Mouse (Mus musculus) intestine, embryonic 14.5 days (tissue): ENCODE results near the gene Ildr1. TPM values are rescaled to one million over a fixed set of nuclear protein-coding genes. Genes with fewer than 3 reads are reported as not detected.

Experiments
- ATAC-seq: fragments of 200-750 bp; cut with Nextera tagmentation; replicated peaks from 2 replicates; pipeline ENCODE4 v1.8.0; 2017; ENCODE audit warnings: low read depth, moderate number of reproducible peaks, moderate TSS enrichment, moderate library complexity; ENCODE audit not compliant: low FRiP score, low TSS enrichment
- DNase-seq: peaks from one replicate; pipeline ENCODE4 v3.0.0-alpha.2; 2018; ENCODE audit warnings: low spot score
- H3K27ac ChIP-seq: fragments of 300-500 bp; sonication (generic); 2 replicates; pipeline ENCODE4 v1.5.1; 2014; ENCODE audit warnings: low read depth, mild to moderate bottlenecking, control low read depth
- H3K27me3 ChIP-seq: fragments of 300-500 bp; sonication (generic); replicated peaks from 2 replicates; pipeline ENCODE4 v1.6.1; 2014; ENCODE audit warnings: low read length, control low read depth; ENCODE audit not compliant: control insufficient read depth, insufficient read depth
- H3K36me3 ChIP-seq: fragments of 300-500 bp; sonication (generic); 2 replicates; pipeline ENCODE4 v1.6.1; 2014; ENCODE audit warnings: low read length, control low read depth; ENCODE audit not compliant: control insufficient read depth, insufficient read depth
- H3K4me1 ChIP-seq: fragments of 300-500 bp; sonication (generic); replicated peaks from 2 replicates; pipeline ENCODE4 v1.6.1; 2014; ENCODE audit warnings: low read length, control low read depth, mixed read lengths; ENCODE audit not compliant: control insufficient read depth, insufficient read depth
- H3K4me2 ChIP-seq: fragments of 300-500 bp; sonication (generic); 2 replicates; pipeline ENCODE4 v1.6.1; 2014; ENCODE audit warnings: low read length
- H3K4me3 ChIP-seq: fragments of 300-500 bp; sonication (generic); 2 replicates; pipeline ENCODE4 v1.5.1; 2014; ENCODE audit warnings: low read depth, low read length, control low read depth, mixed read lengths
- H3K9ac ChIP-seq: fragments of 300-500 bp; sonication (generic); 2 replicates; pipeline ENCODE4 v1.6.1; 2014; ENCODE audit warnings: mild to moderate bottlenecking, low read length
- H3K9me3 ChIP-seq: fragments of 300-500 bp; sonication (generic); 2 replicates; pipeline ENCODE4 v1.6.1; 2016; ENCODE audit warnings: low read length, control low read depth; ENCODE audit not compliant: control insufficient read depth
- WGBS: fragments of 180-500 bp; shearing (Covaris S2); extraction: QIAGEN DNeasy Blood & Tissue Kit; methylation state at CpG from one replicate; pipeline ENCODE4 v1.1.7; 2014; 5-methylcytosine and 5-hydroxymethylcytosine counted together
- polyA plus RNA-seq: library from polyadenylated mRNA; unstranded; fragments of >200 nt; fragmentation: Nextera tagmentation; extraction: Ambion mirVana; gene quantifications from 2 replicates; pipeline ENCODE4 v1.2.1, GENCODE M21; 2014

The Ildr1 gene
- polyA plus RNA-seq, 1 experiment from 2014 or later = 5.9 TPM

- Histone ChIP-seq H3K9ac (no peak overlapping the region), H3K27ac (no peak overlapping the region), H3K4me3 (no peak overlapping the region), H3K36me3 (no peaks in the 10 kb centered on the region), H3K4me2 (no peak overlapping the region), H3K9me3 (no peaks in the 10 kb centered on the region), H3K27me3 (no peaks in the 10 kb centered on the region), H3K4me1 (no peaks in the 10 kb centered on the region)
- ATAC-seq (no peak), DNase-seq (no peak)
- 80% methylated on average over 2 of the region's 2 CpGs for WGBS
Measured at GRCm38 (mm10) chr16:36771244-36771643, 77.5 kb downstream of the Ildr1 start.

- H3K4me2 ChIP-seq = no peak overlapping the region
- ATAC-seq (no peak), DNase-seq (no peak)
- no peaks in the 10 kb centered on the region for H3K4me1 ChIP-seq
- H3K27me3 ChIP-seq = no peaks in the 10 kb centered on the region
- WGBS = 94% methylated on average over 3 of the region's 3 CpGs
- H3K36me3 ChIP-seq = no peaks in the 10 kb centered on the region
- no peak overlapping the region for H3K27ac ChIP-seq
- H3K4me3 ChIP-seq = no peak overlapping the region
- H3K9me3 ChIP-seq = no peaks in the 10 kb centered on the region
- no peak overlapping the region for H3K9ac ChIP-seq
Measured at GRCm38 (mm10) chr16:36771703-36772102, 77.9 kb downstream of the Ildr1 start.

- Histone ChIP-seq H3K9ac (no peak overlapping the region), H3K4me2 (no peak overlapping the region), H3K36me3 (no peaks in the 10 kb centered on the region), H3K27ac (no peak overlapping the region), H3K27me3 (no peaks in the 10 kb centered on the region), H3K4me3 (no peak overlapping the region), H3K4me1 (no peaks in the 10 kb centered on the region), H3K9me3 (no peaks in the 10 kb centered on the region)
- ATAC-seq (no peak), DNase-seq (no peak)
- WGBS = 81% methylated on average over 5 of the region's 5 CpGs
Measured at GRCm38 (mm10) chr16:36772996-36773395, 79.2 kb downstream of the Ildr1 start.

- DNase-seq (no peak), ATAC-seq (no peak)
- H3K9ac ChIP-seq = no peak overlapping the region
- H3K36me3 ChIP-seq = no peaks in the 10 kb centered on the region
- H3K4me1 ChIP-seq = no peaks in the 10 kb centered on the region
- 61% methylated on average over 6 of the region's 6 CpGs for WGBS
- no peak overlapping the region for H3K27ac ChIP-seq
- no peaks in the 10 kb centered on the region for H3K9me3 ChIP-seq
- no peak overlapping the region for H3K4me3 ChIP-seq
- H3K27me3 ChIP-seq = no peaks in the 10 kb centered on the region
- no peak overlapping the region for H3K4me2 ChIP-seq
Measured at GRCm38 (mm10) chr16:36775658-36776057, 81.9 kb downstream of the Ildr1 start.

Other genes starting within 250 kb of the Ildr1 start
- 0.52 and 0.53 TPM in 2 replicates for gene Stfa3, start 238.6 kb upstream of the Ildr1 start, polyA plus RNA-seq
- gene Casr, start 131.8 kb upstream of the Ildr1 start, polyA plus RNA-seq = 0.18 TPM in 1 of 2 replicates, not detected in the other
- 1.8 and 2.0 TPM in 2 replicates for gene Cd86, start 27.9 kb upstream of the Ildr1 start, polyA plus RNA-seq
- 2.3 and 5.5 TPM in 2 replicates for gene Slc15a2, start 91.0 kb downstream of the Ildr1 start, polyA plus RNA-seq
- gene Iqcb1, start 134.4 kb downstream of the Ildr1 start, polyA plus RNA-seq = 33.7 and 41.9 TPM in 2 replicates
- 0.77 and 2.5 TPM in 2 replicates for gene Eaf2, start 181.0 kb downstream of the Ildr1 start, polyA plus RNA-seq
- gene Golgb1, start 181.2 kb downstream of the Ildr1 start, polyA plus RNA-seq = 93.9 and 101 TPM in 2 replicates
- gene Hcls1, start 241.0 kb downstream of the Ildr1 start, polyA plus RNA-seq = 2.9 and 3.0 TPM in 2 replicates